Mouse (Mus musculus): ENCODE measurements at regions not wholly inside any gene's neighbourhood (a gene's known extent, or its start where the extent isn't known, plus 50 kb on each side); places are given as distances from the start of the nearest gene placed in this dataset.
A peak's percentile ranks its signal among the peaks of the same experiment; 100 is the strongest.

GRCm38 (mm10) chr13:63696399-63696798, 118.6 kb upstream of the Ercc6l2 start:
- TF ChIP-seq CTCF (IDR thresholded peaks at IDR 0.05; ENCODE audit: borderline replicate concordance, extremely low read depth, insufficient read depth, insufficient read length), result peak; percentile 33; the same call in 1 of the 2 replicates
- TF ChIP-seq POLR2A (IDR thresholded peaks at IDR 0.05; ENCODE audit: borderline replicate concordance, extremely low read depth, insufficient read depth, insufficient read length, poor library complexity, severe bottlenecking), result no peak
